Mouse (Mus musculus) retina, postnatal 1 day (tissue): ENCODE data around the gene Gm35315.
"Not testable (repeated sequence)": the region's sequence is repeated elsewhere in the genome, so short reads cannot be mapped to it uniquely, and the experiment has no call there.

Experiments used
- DNase-seq: peaks from one replicate; pipeline ENCODE4 v3.0.0-alpha.2; 2012

Gm35315 gene

DNA sequence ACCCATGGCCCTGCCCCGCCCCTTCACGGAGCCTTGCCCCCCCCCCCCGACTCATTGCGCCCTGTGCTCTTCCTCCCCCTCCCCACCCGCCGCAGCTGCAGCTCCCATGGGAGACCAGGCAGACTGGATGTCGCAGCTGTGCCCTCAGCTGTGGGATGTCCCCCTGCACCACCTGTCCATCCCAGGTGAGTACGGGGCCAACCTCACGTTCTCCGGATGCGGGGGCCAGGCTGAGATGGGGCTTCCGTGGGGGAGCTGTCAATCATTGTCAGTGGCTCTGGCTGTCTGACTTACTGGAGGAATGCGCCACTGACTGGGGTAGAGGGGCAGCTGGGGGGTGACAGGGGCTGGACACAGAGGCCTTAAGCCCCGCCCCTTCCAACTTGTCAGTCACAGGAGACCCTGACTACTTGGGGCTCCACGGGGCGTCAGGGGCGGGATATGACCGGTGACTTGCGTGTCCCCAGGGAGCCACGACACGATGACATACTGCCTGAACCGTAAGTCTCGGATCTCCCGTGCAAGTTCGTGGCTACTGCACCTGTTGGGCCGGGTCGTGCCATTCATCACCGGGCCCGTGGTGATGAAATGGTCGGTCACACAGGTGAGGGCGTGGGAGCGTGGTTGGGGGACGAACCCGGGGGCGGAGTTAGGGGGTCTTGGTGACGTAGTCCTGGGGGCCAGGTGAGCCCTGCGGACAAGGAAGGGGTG is 6.9 kb upstream of the Gm35315 start:
- DNase-seq: peak; percentile 66

- no peak for DNase-seq
Measured at GRCm38 (mm10) chr5:110099656-110100580, 5.7 kb upstream of the Gm35315 start, which contains the start of gene Plcxd1. Gene Plcxd1 (plus strand): TSS chr5:110099969.

GRCm38 (mm10) chr5:110098991-110099477 is 4.8 kb upstream of the Gm35315 start:
- DNase-seq: no peak

GRCm38 (mm10) chr5:110094847-110095213 is 610 bp upstream of the Gm35315 start:
- DNase-seq: no peak

GRCm38 (mm10) chr5:110091546-110091945 is 2.7 kb downstream of the Gm35315 start:
- no peak for DNase-seq

GRCm38 (mm10) chr5:110086161-110086866 is 7.9 kb downstream of the Gm35315 start:
- no peak for DNase-seq

DNA sequence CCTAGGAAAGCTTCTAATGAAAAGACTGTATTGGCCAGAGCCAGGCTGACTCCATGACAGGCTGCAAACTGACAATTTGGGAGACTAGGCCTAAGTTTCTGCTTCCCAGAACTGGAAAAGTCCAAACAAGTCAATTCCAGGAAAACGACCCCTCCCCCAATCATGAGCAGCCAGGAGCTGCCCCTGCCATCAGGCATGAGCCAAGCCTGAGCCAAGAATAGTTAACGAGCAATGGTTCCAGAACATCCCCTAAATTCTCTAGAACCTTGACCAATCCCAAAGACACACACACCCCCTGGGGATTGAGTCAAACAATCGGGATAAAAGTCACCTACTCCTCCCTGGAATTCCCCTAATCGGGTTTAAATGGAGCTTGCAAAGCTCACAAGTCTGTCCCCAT is 11.3 kb downstream of the Gm35315 start:
- DNase-seq: no peak

- DNase-seq: not testable (repeated sequence)
Measured at GRCm38 (mm10) chr5:110072413-110072812, 21.8 kb downstream of the Gm35315 start, which contains the start of gene Gm17655. Gene Gm17655 (minus strand): TSS chr5:110072513.

- peak; percentile 87 for DNase-seq
Measured at GRCm38 (mm10) chr5:110057637-110058408, 36.4 kb downstream of the Gm35315 start.
